Mouse (Mus musculus): Measurements from ENCODE around the gene Tbc1d22a.

The Tbc1d22a gene

GRCm38 (mm10) chr15:86342637-86343375, 128.5 kb downstream of the Tbc1d22a start:
- no peak for DNase-seq

GRCm38 (mm10) chr15:86344906-86345331, 130.7 kb downstream of the Tbc1d22a start:
- DNase-seq = no peak

GRCm38 (mm10) chr15:86345907-86346306, 131.6 kb downstream of the Tbc1d22a start:
- DNase-seq = no peak

GRCm38 (mm10) chr15:86346606-86347005, 132.3 kb downstream of the Tbc1d22a start:
- DNase-seq = no peak

GRCm38 (mm10) chr15:86354932-86355331, 140.7 kb downstream of the Tbc1d22a start:
- no peak for DNase-seq

GRCm38 (mm10) chr15:86355857-86356256, 141.6 kb downstream of the Tbc1d22a start:
- DNase-seq = no peak

- no peak for DNase-seq
These were observed 146.1 kb downstream of the Tbc1d22a start for GRCm38 (mm10) chr15:86360376-86360775.

- no peak for DNase-seq
These were observed 148.3 kb downstream of the Tbc1d22a start for GRCm38 (mm10) chr15:86362306-86363150.

GRCm38 (mm10) chr15:86363841-86364295, 149.6 kb downstream of the Tbc1d22a start:
- no peak for DNase-seq

- DNase-seq = no peak
These were observed 150.8 kb downstream of the Tbc1d22a start for GRCm38 (mm10) chr15:86364948-86365658.

- no peak for DNase-seq
These were observed 152.5 kb downstream of the Tbc1d22a start for GRCm38 (mm10) chr15:86366726-86367125.

GRCm38 (mm10) chr15:86367247-86367646, 153.0 kb downstream of the Tbc1d22a start:
- no peak for DNase-seq

- no peak for DNase-seq
These were observed 156.6 kb downstream of the Tbc1d22a start for GRCm38 (mm10) chr15:86370846-86371245.

GRCm38 (mm10) chr15:86375262-86375661, 161.0 kb downstream of the Tbc1d22a start:
- DNase-seq = no peak

- no peak for DNase-seq
These were observed 161.7 kb downstream of the Tbc1d22a start for GRCm38 (mm10) chr15:86375860-86376394.

- no peak for DNase-seq
These were observed 169.0 kb downstream of the Tbc1d22a start for GRCm38 (mm10) chr15:86383278-86383677.

- no peak for DNase-seq
These were observed 171.2 kb downstream of the Tbc1d22a start for GRCm38 (mm10) chr15:86385436-86385835.

GRCm38 (mm10) chr15:86386325-86386724, 172.1 kb downstream of the Tbc1d22a start:
- no peak for DNase-seq

- DNase-seq = peak; percentile 39 to 49
These were observed 174.3 kb downstream of the Tbc1d22a start for GRCm38 (mm10) chr15:86388597-86388996.

GRCm38 (mm10) chr15:86404866-86405265, 190.6 kb downstream of the Tbc1d22a start:
- DNase-seq = no peak

GRCm38 (mm10) chr15:86405527-86405926, 191.3 kb downstream of the Tbc1d22a start:
- DNase-seq = peak; percentile 59 to 75

- peak in 1 of 2 experiments; percentile 18 for DNase-seq
These were observed 195.1 kb downstream of the Tbc1d22a start for GRCm38 (mm10) chr15:86409352-86409751.

Data from kidney, postnatal 36 days (tissue).